Mouse (Mus musculus) gastrocnemius, postnatal 36 days (tissue): ENCODE measurements at regions not wholly inside any gene's neighbourhood (a gene's known extent, or its start where the extent isn't known, plus 50 kb on each side); places are given as distances from the start of the nearest gene placed in this dataset.

Source experiments
- DNase-seq, 2 experiments: peaks; one replicate each; pipeline ENCODE4 v3.0.0; 2022
- intact Hi-C: fragments of 180-260 bp; cut with DNase I; formaldehyde crosslinking; loops from one replicate; pipeline ENCODE4 v1.15.1; 2025

GRCm38 (mm10) chr2:7840612-7841011, 331.2 kb upstream of the Celf2 start:
- intact Hi-C loops, result no loop called here
- no peak for DNase-seq

- intact Hi-C loops, result no loop called here
- no peak for DNase-seq
Measured at GRCm38 (mm10) chr2:7837877-7838276, 328.5 kb upstream of the Celf2 start.

- DNase-seq, result no peak
- intact Hi-C loops, result no loop called here
Measured at GRCm38 (mm10) chr2:7831239-7831638, 321.9 kb upstream of the Celf2 start.

GRCm38 (mm10) chr2:7826272-7826671, 316.9 kb upstream of the Celf2 start:
- intact Hi-C loops, result no loop called here
- DNase-seq, result no peak

GRCm38 (mm10) chr2:7796415-7796814, 287.1 kb upstream of the Celf2 start:
- intact Hi-C loops, result no loop called here
- DNase-seq, result no peak

GRCm38 (mm10) chr2:7792456-7793145, 283.2 kb upstream of the Celf2 start:
- no peak for DNase-seq
- intact Hi-C loops, result no loop called here

GRCm38 (mm10) chr2:7778610-7779009, 269.2 kb upstream of the Celf2 start:
- intact Hi-C loops, result no loop called here

GRCm38 (mm10) chr2:7734097-7734730, 224.9 kb upstream of the Celf2 start:
- DNase-seq, result no peak
- intact Hi-C loops, result no loop called here

More at GRCm38 (mm10) chr2:7778610-7779009, 269.2 kb upstream of the Celf2 start:
- no peak for DNase-seq

GRCm38 (mm10) chr2:7730960-7731359, 221.6 kb upstream of the Celf2 start:
- intact Hi-C loops, result no loop called here
- no peak for DNase-seq

GRCm38 (mm10) chr2:7722283-7722935, 213.0 kb upstream of the Celf2 start:
- DNase-seq, result no peak
- intact Hi-C loops, result no loop called here

GRCm38 (mm10) chr2:7711046-7711445, 201.7 kb upstream of the Celf2 start:
- intact Hi-C loops, result no loop called here
- DNase-seq, result no peak

- intact Hi-C loops, result no loop called here
- DNase-seq, result no peak
Measured at GRCm38 (mm10) chr2:7710476-7710875, 201.1 kb upstream of the Celf2 start.

- DNase-seq, result no peak
- intact Hi-C loops, result no loop called here
Measured at GRCm38 (mm10) chr2:7683355-7683754, 174.0 kb upstream of the Celf2 start.

- DNase-seq, result no peak
- intact Hi-C loops, result no loop called here
Measured at GRCm38 (mm10) chr2:7640892-7641291, 131.5 kb upstream of the Celf2 start.

GRCm38 (mm10) chr2:7622716-7623285, 113.4 kb upstream of the Celf2 start:
- DNase-seq, result no peak
- intact Hi-C loops, result no loop called here

GRCm38 (mm10) chr2:7619888-7620664, 110.7 kb upstream of the Celf2 start:
- DNase-seq, result peak; percentile 12 to 15
- intact Hi-C loops, result no loop called here

GRCm38 (mm10) chr2:7578196-7578595, 68.8 kb upstream of the Celf2 start:
- intact Hi-C loops, result no loop called here
- DNase-seq, result no peak
